Mouse (Mus musculus) 416B (cell line): Measurements from ENCODE around the gene Lrrc32.

Source experiments
- DNase-seq: peaks from one replicate; pipeline ENCODE4 v3.0.0; 2011; ENCODE audit warnings: low read depth

Gene Lrrc32

GRCm38 (mm10) chr7:98544556-98544955 lies 55.5 kb downstream of the Lrrc32 start:
- DNase-seq = peak; percentile 81

GRCm38 (mm10) chr7:98548839-98549238 lies 59.8 kb downstream of the Lrrc32 start:
- no peak for DNase-seq

- DNase-seq = no peak
Measured at GRCm38 (mm10) chr7:98550596-98550995, 61.5 kb downstream of the Lrrc32 start.

- no peak for DNase-seq
Measured at GRCm38 (mm10) chr7:98551041-98551440, 62.0 kb downstream of the Lrrc32 start.
